Mouse (Mus musculus) embryonic facial prominence, embryonic 13.5 days (tissue): ENCODE measurements around the gene Tbl2. TPM values are rescaled to one million over a fixed set of nuclear protein-coding genes. Genes with fewer than 3 reads are reported as not detected.

Source experiments
- ATAC-seq: fragments of 200-750 bp; cut with Nextera tagmentation; 2 replicates; pipeline ENCODE4 v1.8.0; 2017; ENCODE audit warnings: low read depth; ENCODE audit not compliant: insufficient number of reproducible peaks, insufficient read depth, low FRiP score, low TSS enrichment
- H3K27ac ChIP-seq: fragments of 300-500 bp; sonication (generic); 2 replicates; pipeline ENCODE4 v1.5.1; 2015; ENCODE audit warnings: moderate library complexity, mild to moderate bottlenecking, inconsistent platforms
- H3K27me3 ChIP-seq: fragments of 300-500 bp; sonication (generic); 2 replicates; pipeline ENCODE4 v1.6.1; 2015; ENCODE audit warnings: mild to moderate bottlenecking, inconsistent platforms
- H3K36me3 ChIP-seq: fragments of 300-500 bp; sonication (generic); 2 replicates; pipeline ENCODE4 v1.6.1; 2015; ENCODE audit warnings: mild to moderate bottlenecking, inconsistent platforms
- H3K4me1 ChIP-seq: fragments of 300-500 bp; sonication (generic); 2 replicates; pipeline ENCODE4 v1.6.1; 2015; ENCODE audit warnings: inconsistent platforms
- H3K4me2 ChIP-seq: fragments of 300-500 bp; sonication (generic); 2 replicates; pipeline ENCODE4 v1.6.1; 2015; ENCODE audit warnings: moderate library complexity, mild to moderate bottlenecking, inconsistent platforms
- H3K4me3 ChIP-seq: fragments of 300-500 bp; sonication (generic); 2 replicates; pipeline ENCODE4 v1.5.1; 2015; ENCODE audit warnings: mild to moderate bottlenecking, inconsistent platforms
- H3K9ac ChIP-seq: fragments of 300-500 bp; sonication (generic); 2 replicates; pipeline ENCODE4 v1.6.1; 2015; ENCODE audit warnings: mild to moderate bottlenecking, inconsistent platforms
- H3K9me3 ChIP-seq: fragments of 300-500 bp; sonication (generic); 2 replicates; pipeline ENCODE4 v1.6.1; 2016; ENCODE audit warnings: inconsistent platforms
- WGBS: fragments of 180-500 bp; shearing (Covaris S2); methylation state at CpG from one replicate; pipeline ENCODE4 v1.1.7; 2015; ENCODE audit warnings: mixed read lengths; 5-methylcytosine and 5-hydroxymethylcytosine counted together
- polyA plus RNA-seq: library from polyadenylated mRNA; unstranded; fragments of >200 nt; fragmentation: Nextera tagmentation; extraction: Ambion mirVana; gene quantifications from 2 replicates; pipeline ENCODE4 v1.2.1, GENCODE M21; 2015

Gene Tbl2
- 25.6 and 25.7 TPM in 2 replicates for polyA plus RNA-seq

DNA sequence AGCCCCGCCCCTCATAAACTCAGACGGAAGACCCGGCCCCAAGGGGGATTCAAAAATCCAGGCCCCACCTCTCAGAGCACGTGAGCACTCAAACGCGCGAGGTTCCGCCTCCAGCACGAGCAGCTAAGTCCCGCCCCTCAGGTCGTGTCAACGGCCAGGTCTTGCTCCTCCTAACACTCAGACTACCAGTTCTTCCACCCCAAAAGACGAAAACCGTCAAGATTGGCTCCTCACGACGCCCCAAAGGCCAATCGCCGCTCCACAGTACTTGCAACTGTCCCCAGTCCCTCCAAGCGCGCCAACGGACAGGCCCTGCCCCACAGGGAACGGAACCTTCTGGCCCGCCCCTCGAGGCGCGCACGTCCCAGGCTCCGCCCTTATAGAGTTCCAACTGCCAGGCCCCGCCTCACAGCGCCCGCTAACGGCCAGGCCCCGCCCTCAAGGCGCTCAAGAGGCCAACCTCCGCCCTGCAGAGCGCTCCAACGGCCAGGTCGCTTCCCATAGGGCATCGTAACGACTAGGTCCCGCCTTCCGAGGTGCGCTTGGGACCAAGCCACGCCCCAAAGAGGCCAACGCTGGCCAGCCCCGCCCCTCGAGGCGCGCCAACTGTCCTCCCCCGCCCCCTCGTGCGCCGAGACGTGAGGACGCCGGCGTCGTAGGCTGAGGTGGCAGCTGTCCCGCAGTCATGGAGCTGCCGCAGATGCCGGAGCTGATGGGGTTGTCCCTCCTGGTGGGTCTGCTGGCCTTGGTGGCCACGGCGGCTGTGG, at the start of gene Tbl2:
TSS of gene Tbl2 (plus strand) at position 605 of the 767 bp plus-strand sequence.
- Histone ChIP-seq H3K9me3 (no peaks in the 10 kb centered on the region), H3K4me2 (peak within 1 kb of the TSS; percentile 73), H3K36me3 (peaks cover 17% of the 10 kb centered on the region), H3K9ac (peak within 1 kb of the TSS; percentile 79), H3K4me3 (peak within 1 kb of the TSS; percentile 66), H3K4me1 (peaks cover 14% of the 10 kb centered on the region), H3K27me3 (no peaks in the 10 kb centered on the region), H3K27ac (peak within 1 kb of the TSS; percentile 93)
- ATAC-seq, result peak; percentile 99
- 0% methylated on average over 63 of the region's 63 CpGs for WGBS

DNA sequence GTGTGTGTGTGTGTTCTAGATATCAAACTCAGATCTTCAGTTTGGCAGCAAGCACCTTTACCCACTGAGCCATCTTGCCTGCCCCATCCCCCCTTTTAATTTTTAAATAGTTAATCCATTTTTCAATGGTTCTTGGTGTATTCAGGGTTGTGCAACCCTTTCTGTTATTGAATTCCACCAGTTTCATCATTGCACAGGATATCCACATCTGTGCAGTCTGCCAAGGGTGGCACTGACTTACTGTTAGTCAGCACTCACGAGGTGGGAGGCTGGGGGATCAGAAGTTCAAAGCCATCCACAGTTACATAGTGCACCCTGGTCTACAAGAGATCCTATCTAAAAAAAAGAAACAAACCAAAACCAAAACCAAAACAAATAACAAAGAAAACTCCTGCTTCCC, 48.5 kb upstream of the Tbl2 start:
- Histone ChIP-seq H3K27me3 (peaks cover 14% of the 10 kb centered on the region), H3K27ac (no peak overlapping the region), H3K4me1 (no peaks in the 10 kb centered on the region), H3K9ac (no peak overlapping the region), H3K36me3 (no peaks in the 10 kb centered on the region), H3K4me3 (no peak overlapping the region), H3K4me2 (no peak overlapping the region), H3K9me3 (0 out of 2 replicates have a peak, but pooled peaks cover 2% of the 10 kb centered on the region)
- ATAC-seq, result no peak
- 63% methylated on average over 1 of the region's 1 CpGs for WGBS

DNA sequence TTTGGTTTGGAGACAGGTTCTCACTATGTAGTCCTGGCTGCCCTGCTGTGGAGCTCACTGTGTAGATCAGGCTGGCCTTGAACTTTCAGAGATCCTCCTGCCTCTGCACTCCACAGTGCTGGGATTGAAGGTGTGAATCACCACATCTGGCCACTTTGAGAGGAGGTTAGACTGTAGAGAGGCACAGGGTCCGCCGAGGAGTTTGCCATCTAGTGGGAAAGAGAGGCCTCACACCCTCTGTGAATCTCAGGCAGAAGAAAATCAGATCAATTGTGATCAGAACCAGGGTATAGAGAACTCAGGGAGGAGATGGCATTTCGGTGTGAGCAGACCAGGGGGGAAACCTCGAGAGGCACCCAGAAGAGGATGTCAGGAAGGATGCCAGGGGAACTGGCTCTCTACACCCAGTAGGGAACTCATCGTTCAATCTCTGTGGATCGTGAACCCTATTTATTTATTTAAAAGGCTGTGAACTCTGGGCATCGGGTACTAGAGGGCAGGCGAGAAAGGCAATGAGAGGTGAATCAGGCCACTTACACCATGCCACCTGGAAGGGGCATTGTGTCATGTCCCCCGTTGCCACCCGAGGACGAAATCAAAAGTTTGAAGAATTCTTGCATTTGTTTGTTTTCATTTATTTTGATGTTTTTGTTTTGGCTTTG, 45.3 kb upstream of the Tbl2 start:
- Histone ChIP-seq H3K4me1 (peaks cover 18% of the 10 kb centered on the region), H3K36me3 (no peaks in the 10 kb centered on the region), H3K9ac (no peak overlapping the region), H3K9me3 (no peaks in the 10 kb centered on the region), H3K4me3 (no peak overlapping the region), H3K27me3 (peaks cover 45% of the 10 kb centered on the region), H3K4me2 (no peak overlapping the region), H3K27ac (no peak overlapping the region)
- no peak for ATAC-seq
- 67% methylated on average over 11 of the region's 11 CpGs for WGBS

DNA sequence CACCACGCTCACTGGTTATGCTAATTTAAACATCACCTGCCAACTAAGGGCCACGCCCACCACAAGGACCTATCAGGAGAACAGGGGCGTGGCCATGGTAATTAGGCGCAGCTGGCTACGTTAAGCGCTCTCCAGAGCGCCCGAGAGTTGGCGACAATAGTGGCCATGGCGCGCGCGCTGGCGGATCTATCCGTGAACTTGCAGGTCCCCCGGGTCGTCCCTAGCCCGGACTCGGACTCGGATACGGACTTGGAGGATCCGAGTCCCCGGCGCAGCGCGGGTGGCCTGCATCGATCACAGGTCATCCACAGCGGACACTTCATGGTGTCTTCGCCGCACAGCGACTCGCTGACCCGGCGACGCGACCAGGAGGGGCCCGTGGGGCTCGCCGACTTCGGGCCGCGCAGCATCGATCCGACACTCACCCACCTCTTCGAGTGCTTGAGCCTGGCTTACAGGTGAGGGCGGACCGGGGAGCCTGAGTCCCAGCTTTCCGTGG, 42.6 kb upstream of the Tbl2 start:
- Histone ChIP-seq H3K4me1 (peaks cover 18% of the 10 kb centered on the region), H3K9me3 (no peaks in the 10 kb centered on the region), H3K9ac (peak overlapping the region; percentile 69), H3K36me3 (no peaks in the 10 kb centered on the region), H3K4me3 (peak overlapping the region; percentile 53), H3K27me3 (peaks cover 59% of the 10 kb centered on the region), H3K4me2 (peak overlapping the region; percentile 95), H3K27ac (no peak overlapping the region)
- ATAC-seq, result peak; percentile 63; the same call in 1 of the 2 replicates
- WGBS, result under 1% methylated on average over 48 of the region's 48 CpGs

DNA sequence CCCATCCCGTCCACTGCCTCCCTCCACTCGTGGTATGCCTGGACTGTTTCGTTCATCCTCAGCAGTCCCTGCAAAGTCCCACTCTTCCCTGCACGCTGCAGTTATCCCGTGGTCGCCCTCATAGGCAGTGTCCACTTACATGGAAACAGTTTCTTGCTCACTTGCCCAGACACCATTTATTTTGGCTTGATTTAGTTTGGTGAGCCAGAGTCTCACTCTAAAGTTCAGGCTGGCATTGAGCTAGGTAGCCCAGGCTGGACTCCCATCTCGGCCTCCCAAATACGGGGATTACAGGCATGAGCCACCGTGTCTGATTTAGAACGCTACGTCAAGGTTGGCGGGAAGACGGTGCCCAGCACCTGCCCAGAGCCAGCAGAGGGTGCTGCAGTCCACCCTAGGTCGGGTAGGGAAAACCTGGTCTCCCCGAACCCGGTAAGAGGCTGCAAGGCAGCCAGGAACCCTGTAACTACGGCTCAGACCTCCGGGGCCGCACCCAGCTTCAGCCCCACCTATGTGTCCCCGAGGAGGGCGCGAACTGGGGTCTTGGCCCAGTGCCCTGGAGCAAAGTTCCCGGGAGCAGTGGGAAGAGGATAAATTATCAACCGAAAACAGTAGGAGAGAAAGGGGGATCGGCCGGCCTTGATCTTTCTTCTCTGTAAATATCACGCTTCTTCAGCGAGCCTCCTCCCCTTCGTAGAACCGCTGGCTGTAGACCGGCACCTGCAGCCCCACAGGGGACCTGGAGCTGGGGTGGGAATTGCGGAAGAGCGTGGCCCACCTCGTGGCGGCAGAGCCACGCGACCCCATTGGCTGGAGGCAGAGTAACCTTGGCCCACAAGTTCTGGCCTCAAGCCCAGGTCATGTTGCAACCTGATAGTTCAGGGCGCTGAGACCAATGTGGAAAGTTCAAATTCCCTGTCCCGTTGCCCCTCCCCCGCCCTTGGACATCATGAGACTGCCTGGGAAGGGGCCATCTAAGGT, 41.6 kb upstream of the Tbl2 start:
- Histone ChIP-seq H3K4me1 (peaks cover 18% of the 10 kb centered on the region), H3K9me3 (no peaks in the 10 kb centered on the region), H3K36me3 (no peaks in the 10 kb centered on the region), H3K4me2 (peak overlapping the region; percentile 95), H3K27ac (no peak overlapping the region), H3K27me3 (peaks cover 59% of the 10 kb centered on the region), H3K4me3 (peak overlapping the region; percentile 53), H3K9ac (peak overlapping the region; percentile 69; the same call in 1 of the 2 replicates)
- WGBS, result 7% methylated on average over 40 of the region's 40 CpGs
- ATAC-seq, result no peak

DNA sequence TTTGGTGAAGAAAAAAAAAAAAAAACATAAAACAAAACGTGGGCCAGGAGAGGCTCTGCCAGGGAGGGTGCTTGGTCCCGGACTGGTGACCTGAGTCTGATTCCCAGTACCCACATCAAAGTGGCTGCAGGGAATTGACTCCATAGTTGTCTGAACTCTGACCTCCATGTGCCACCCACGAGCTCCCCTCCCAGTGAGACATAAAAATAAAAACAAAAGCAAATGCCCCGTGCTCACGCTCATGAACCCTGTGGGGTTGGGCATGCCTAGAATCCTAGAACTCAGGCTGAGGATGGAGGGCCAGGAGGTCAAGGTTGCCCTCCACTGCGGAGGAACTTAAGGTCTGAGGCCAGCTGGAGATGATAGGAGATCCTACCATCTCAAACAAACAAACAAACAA, 40.4 kb upstream of the Tbl2 start:
- Histone ChIP-seq H3K4me1 (peaks cover 18% of the 10 kb centered on the region), H3K27me3 (peaks cover 59% of the 10 kb centered on the region)

DNA sequence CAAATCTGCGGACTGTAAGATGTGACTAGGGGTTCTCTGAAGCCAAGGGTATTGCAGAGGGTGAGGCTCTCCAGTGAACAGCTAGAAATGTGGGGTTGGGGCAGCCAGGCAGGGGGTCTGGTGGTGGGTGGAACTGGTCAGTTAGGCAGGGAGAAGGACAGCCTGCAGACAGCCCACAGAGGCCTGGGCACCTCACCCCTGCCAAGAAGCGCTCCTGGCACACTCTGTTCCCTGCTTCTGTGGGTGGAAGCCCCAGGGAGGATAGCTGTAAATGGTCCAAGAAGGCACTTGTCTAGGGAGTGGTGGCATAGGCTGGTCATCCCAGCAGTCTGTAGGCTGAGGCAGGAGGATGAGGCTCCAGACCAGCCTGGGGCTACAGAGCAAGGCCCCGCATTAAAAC, 40.0 kb upstream of the Tbl2 start:
- Histone ChIP-seq H3K27me3 (peaks cover 59% of the 10 kb centered on the region), H3K36me3 (no peaks in the 10 kb centered on the region), H3K4me3 (no peak overlapping the region), H3K4me2 (no peak overlapping the region), H3K27ac (no peak overlapping the region), H3K9me3 (no peaks in the 10 kb centered on the region), H3K9ac (no peak overlapping the region), H3K4me1 (peaks cover 18% of the 10 kb centered on the region)
- WGBS, result 91% methylated on average over 3 of the region's 3 CpGs
- no peak for ATAC-seq

More for the DNA sequence above, 40.4 kb upstream of the Tbl2 start:
- Histone ChIP-seq H3K9me3 (no peaks in the 10 kb centered on the region), H3K4me3 (no peak overlapping the region), H3K27ac (no peak overlapping the region), H3K36me3 (no peaks in the 10 kb centered on the region), H3K9ac (no peak overlapping the region), H3K4me2 (no peak overlapping the region)
- ATAC-seq, result no peak
- 55% methylated on average over 6 of the region's 6 CpGs for WGBS

DNA sequence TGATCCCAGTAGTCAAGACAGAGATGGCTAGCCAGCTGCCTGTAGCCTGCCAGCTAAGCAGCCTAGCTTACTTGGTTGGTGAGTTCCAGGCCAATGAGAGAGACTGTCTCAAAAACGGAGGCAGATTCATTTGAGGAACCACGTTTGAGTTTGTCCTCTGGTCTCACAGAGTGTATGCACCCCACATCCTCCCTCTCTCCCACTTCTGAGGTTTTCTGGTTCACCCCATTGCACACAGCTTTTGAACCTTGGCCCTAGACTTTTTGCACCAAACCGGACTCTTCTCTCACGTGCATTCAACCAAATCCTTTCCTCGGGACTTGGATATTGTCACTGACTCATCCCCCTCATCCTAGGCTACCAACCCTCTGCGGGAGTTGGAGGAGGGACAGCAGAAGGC, 39.5 kb upstream of the Tbl2 start:
- Histone ChIP-seq H3K4me1 (peaks cover 18% of the 10 kb centered on the region), H3K9ac (no peak overlapping the region), H3K27ac (no peak overlapping the region), H3K4me3 (no peak overlapping the region), H3K4me2 (no peak overlapping the region), H3K9me3 (no peaks in the 10 kb centered on the region), H3K27me3 (peaks cover 54% of the 10 kb centered on the region), H3K36me3 (no peaks in the 10 kb centered on the region)
- no peak for ATAC-seq
- WGBS, result 73% methylated on average over 6 of the region's 6 CpGs

DNA sequence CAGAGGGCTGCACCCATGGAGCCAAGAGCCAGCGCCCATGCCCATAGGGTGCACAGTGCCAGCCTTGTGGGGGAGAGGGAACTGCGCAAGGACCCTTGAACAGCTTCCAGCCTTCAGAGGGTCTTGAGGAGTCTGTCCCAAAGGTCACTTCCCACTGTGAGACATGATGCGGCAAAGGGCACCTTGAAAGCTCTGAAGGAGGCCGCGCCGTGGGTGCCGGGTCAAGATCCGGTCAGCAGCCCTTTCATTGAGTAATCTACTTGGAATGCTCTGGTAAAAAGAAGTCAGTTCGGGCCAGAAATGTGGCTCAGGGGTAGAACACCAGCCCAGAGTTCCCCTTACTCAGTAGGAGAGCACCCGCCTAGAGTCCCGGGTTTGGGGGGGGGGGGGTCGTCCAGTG, 35.7 kb upstream of the Tbl2 start:
- no peaks in the 10 kb centered on the region for H3K9me3 ChIP-seq
- no peak for ATAC-seq
- WGBS, result 83% methylated on average over 12 of the region's 12 CpGs

DNA sequence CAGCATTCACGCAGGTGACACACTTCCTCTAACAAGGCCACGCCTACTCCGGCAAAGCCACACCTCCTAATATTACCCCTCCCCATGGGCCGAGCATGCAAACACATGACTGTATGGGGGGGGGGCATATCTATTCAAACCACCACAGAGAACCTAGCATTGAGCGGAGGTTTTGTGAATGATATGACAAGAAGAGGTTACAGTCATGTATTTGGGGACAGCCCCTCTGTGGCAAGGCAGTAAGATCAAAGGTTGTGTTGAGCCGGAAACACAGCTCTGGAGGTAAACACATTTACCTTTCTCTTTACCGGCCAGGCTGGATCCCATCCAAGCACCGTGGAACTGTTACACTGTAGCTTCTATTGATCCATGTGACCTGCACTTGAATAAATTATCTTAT, 34.2 kb upstream of the Tbl2 start:
- Histone ChIP-seq H3K9me3 (no peaks in the 10 kb centered on the region), H3K4me3 (no peak overlapping the region), H3K27me3 (peaks cover 4% of the 10 kb centered on the region; the same call in 1 of the 2 replicates), H3K27ac (no peak overlapping the region), H3K9ac (no peak overlapping the region), H3K36me3 (no peaks in the 10 kb centered on the region), H3K4me2 (no peak overlapping the region), H3K4me1 (peaks cover 3% of the 10 kb centered on the region)
- WGBS, result 85% methylated on average over 8 of the region's 8 CpGs
- no peak for ATAC-seq

More for the DNA sequence above, 35.7 kb upstream of the Tbl2 start:
- Histone ChIP-seq H3K9ac (no peak overlapping the region), H3K4me1 (peaks cover 2% of the 10 kb centered on the region), H3K36me3 (no peaks in the 10 kb centered on the region), H3K4me2 (no peak overlapping the region), H3K27ac (no peak overlapping the region), H3K27me3 (peaks cover 17% of the 10 kb centered on the region), H3K4me3 (no peak overlapping the region)

DNA sequence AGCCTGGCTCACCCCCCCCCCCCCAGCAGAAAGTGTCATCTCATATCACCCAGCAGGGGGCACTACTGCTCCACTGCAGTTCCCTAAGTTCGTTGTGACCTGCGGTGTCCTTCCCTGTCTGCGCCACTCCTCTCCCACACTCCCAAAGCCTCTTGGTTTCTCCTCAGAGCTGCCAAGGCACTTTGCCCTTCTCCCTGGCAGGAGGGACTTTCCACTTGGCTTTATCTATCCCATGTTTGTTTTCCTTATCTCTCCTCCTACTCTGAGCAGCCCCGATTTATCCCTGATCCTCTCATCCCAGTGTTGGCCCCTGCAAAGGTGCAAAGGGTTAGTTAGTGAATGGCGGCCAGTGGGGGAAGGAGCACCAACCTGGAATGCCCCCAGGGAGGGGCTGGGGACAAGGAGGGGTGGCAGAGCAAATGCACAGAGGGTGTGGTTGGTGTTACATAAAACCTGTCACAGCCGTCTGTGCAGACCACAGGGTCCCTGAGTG, 30.8 kb upstream of the Tbl2 start:
- H3K36me3 ChIP-seq, result no peaks in the 10 kb centered on the region
- H3K27ac ChIP-seq, result no peak overlapping the region
- peaks cover 17% of the 10 kb centered on the region for H3K27me3 ChIP-seq
- H3K9me3 ChIP-seq, result no peaks in the 10 kb centered on the region
- no peak overlapping the region for H3K4me2 ChIP-seq
- ATAC-seq, result no peak
- 25% methylated on average over 6 of the region's 6 CpGs for WGBS
- no peak overlapping the region for H3K4me3 ChIP-seq
- peaks cover 3% of the 10 kb centered on the region for H3K4me1 ChIP-seq
- no peak overlapping the region for H3K9ac ChIP-seq
